Mouse (Mus musculus) adrenal gland, postnatal 25 days (tissue): ENCODE results near the gene Gm47959. TPM values are rescaled to one million over a fixed set of nuclear protein-coding genes. Genes with fewer than 3 reads are reported as not detected.

Experiments used
- DNase-seq: peaks from one replicate; pipeline ENCODE4 v3.0.0; 2021; ENCODE audit warnings: mixed read lengths
- total RNA-seq: library from RNA; stranded (reverse); gene quantifications from 2 replicates; pipeline ENCODE4 v1.2.3, GENCODE M21; 2021

Gm47959 gene
- total RNA-seq, 1 experiment from 2014 or later = not detected

DNA sequence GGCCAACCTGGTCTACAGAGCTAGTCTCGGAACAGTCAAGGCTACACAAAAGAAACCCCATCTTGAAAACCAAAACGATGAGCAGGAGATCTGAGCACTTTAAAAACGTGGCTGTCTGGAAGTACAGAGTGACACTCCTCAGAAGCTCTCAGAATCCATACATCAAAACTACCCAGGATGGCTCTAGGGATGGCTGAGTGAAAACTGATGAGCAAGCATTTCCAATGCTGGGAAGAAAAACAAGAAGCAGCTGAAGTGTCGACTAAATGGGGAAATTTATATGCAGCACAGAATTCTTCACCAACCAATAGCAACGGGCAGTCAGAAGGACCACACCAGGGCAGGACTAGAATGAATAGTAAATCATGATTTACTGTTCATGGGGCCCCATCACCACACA lies 34.2 kb downstream of the Gm47959 start:
- DNase-seq = no peak

DNA sequence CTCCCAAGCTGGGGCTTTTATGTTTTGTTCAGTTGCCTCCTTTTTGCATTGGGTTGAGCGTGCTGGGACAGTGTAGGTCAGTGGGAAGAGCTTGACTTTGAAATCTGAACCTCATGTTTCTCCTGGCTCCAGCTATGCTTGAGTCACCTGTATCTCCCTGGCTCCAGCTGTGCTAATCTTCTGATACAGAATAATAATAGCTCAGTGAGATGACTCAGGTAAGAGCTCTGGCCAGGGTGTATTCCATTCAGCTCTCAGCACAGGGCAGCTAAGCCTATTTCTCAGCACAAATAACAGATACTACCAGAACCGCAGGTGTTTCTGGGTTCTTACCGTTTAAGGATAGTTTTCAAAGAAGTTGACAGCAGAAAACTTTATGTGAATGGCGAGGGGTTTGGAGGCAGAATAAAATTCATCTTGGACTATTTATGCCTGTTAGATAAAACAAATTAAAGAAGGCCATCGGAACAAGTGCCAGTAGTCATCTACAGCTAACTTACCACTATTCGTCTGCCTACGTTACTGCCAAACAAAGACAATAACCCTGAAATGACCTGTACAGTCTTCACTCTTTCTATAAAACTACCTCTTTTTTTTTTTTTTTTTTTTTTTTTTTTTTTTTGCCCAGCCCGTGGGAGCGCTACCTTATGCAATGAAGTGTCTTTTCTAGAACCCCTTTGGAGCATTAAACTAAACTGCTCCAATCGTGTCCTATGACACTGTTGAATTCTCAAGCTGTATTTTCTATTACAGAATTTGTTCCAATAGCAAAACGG lies 36.7 kb downstream of the Gm47959 start:
- no peak for DNase-seq

DNA sequence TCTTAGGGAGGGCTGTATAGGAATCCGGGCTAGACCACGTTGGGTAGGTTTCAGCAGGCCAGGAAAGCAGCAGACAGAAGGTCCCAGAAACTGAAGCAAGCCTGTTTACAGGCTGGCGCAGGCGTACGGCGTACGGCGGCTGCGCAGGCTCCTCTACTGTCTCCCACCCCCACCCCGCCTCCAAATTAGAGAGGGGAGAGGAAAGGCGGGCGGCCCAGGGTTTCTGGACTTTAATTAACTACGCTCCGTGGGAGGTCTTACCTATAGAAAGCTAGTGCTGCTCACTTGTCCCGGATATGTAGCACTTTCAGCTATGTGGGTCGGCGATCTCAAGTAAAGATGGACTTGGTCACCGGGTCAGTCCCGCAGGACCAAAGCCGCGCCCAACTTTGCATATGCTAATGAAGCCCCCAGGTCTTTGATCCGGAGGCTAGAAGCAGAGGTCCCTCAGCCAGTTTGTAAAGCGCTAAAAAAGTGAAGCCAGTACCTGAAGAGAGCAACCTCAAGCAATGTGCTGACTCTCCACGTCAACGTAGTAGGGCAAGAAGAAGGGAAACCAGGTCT lies 37.8 kb downstream of the Gm47959 start, which contains the start of gene Slc19a3:
TSS of gene Slc19a3 (minus strand) at position 340 of the 564 bp plus-strand sequence.
- peak; percentile 14 for DNase-seq

DNA sequence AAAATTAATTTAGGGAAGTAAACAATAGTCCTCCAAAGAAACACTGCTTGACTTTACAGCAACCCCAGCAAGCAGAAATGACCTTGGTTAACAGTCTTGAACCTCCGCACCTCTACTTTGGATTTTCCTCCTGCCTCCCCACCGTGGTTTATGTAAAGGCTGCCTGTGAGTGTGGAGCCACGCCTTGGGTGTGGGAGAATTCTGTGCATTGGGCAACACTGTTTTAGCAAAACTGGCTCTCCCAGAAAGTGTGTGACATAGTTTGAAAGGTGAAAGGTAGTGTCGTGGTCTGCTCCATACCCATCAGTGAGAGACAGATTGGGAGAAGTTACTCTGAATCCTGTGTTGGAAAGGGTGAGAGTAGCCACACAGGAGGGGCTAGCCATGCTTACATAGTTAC lies 38.7 kb downstream of the Gm47959 start:
- DNase-seq = no peak

DNA sequence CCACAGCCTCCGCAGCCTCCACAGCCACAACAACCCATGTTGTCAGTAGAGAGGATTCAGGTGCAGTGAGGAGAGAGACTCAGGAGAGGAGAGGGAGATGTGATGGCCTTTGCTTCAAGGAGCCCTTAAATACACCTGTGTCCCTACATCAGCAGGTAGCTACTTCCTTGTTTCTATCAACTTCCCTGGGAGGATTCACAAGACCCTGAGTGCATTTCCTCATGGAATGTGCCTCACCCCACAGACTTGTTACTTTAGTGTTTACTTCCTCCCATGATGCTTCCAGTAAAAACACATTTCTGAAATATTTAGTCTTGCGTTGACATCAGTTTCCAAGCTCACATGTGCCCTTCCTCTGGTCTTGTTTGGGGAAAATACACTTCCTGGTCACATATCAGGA lies 42.0 kb downstream of the Gm47959 start, which contains the start of gene Krtap28-10:
TSS of gene Krtap28-10 (minus strand) at position 101 of the 400 bp plus-strand sequence.
- DNase-seq = no peak

DNA sequence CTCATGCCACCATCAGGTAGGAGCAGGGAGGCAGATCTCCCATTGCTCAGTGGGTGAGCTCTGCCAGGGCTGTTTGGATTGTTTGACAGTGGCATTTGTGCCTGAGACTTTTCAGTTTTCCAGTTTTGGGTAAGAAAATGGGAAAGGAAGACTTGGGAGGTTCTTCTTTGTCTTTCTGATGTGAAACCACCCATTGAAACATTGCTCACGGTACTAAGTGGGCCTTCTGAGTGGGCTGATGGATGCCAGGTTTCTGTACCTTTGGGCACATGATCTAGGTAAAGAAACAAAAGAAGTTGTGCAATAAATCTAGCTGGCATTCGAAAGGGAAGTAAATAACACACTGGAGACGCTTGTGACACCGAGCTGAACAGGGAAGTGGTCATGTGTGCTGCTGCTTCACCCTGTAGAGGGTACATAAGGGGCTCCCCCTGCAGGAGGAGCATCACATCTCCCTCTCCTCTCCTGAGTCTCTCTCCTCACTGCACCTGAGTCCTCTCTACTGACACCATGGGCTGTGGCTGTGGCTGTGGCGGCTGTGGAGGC lies 44.6 kb downstream of the Gm47959 start, which contains the start of gene Gm47969:
TSS of gene Gm47969 (plus strand) at position 51 of the 546 bp plus-strand sequence.
- no peak for DNase-seq

Other genes starting within 250 kb of the Gm47959 start
- gene Tm4sf20, start 232.1 kb upstream of the Gm47959 start, total RNA-seq = not detected in 2 replicates
- not detected in 2 replicates for gene Gm47791, start 229.3 kb upstream of the Gm47959 start, total RNA-seq
- 56.4 and 58.6 TPM in 2 replicates for gene Agfg1, start 161.1 kb upstream of the Gm47959 start, total RNA-seq
- gene A030005L19Rik, start 87.2 kb upstream of the Gm47959 start, total RNA-seq = 0.39 TPM in 1 of 2 replicates, not detected in the other
- gene A030014E15Rik, start 75.6 kb upstream of the Gm47959 start, total RNA-seq = not detected in 2 replicates
- gene Gm6217, start 69.1 kb upstream of the Gm47959 start, total RNA-seq = not detected in 2 replicates
- gene A030003K21Rik, start 57.2 kb upstream of the Gm47959 start, total RNA-seq = not detected in 2 replicates
- not detected in 2 replicates for gene Gm7544, start 44.5 kb upstream of the Gm47959 start, total RNA-seq
- gene Gm47955, start 40.3 kb upstream of the Gm47959 start, total RNA-seq = not detected in 2 replicates
- gene Slc19a3, start 37.9 kb downstream of the Gm47959 start, total RNA-seq = 0.52 TPM in 1 of 2 replicates, not detected in the other
- gene Krtap28-10, start 41.9 kb downstream of the Gm47959 start, total RNA-seq = not detected in 2 replicates
- not detected in 2 replicates for gene Gm47969, start 44.4 kb downstream of the Gm47959 start, total RNA-seq
- gene A030005K14Rik, start 58.8 kb downstream of the Gm47959 start, total RNA-seq = not detected in 2 replicates
- not detected in 2 replicates for gene Krtap28-13, start 60.4 kb downstream of the Gm47959 start, total RNA-seq
- gene Ccl20, start 116.2 kb downstream of the Gm47959 start, total RNA-seq = not detected in 2 replicates
- not detected in 2 replicates for gene Daw1, start 159.2 kb downstream of the Gm47959 start, total RNA-seq